Mouse (Mus musculus) intestine, postnatal 0 days (tissue): Measurements from ENCODE around the gene Kat6b. TPM values are rescaled to one million over a fixed set of nuclear protein-coding genes. Genes with fewer than 3 reads are reported as not detected.

Experiments
- ATAC-seq: fragments of 200-750 bp; cut with Nextera tagmentation; 2 replicates; pipeline ENCODE4 v1.8.0; 2017; ENCODE audit warnings: mild to moderate bottlenecking, moderate TSS enrichment, moderate library complexity
- H3K27ac ChIP-seq: fragments of 300-500 bp; sonication (generic); 2 replicates; pipeline ENCODE4 v1.5.1; 2014; ENCODE audit warnings: mild to moderate bottlenecking, low read depth, low read length, moderate library complexity
- H3K27me3 ChIP-seq: fragments of 300-500 bp; sonication (generic); replicated peaks from 2 replicates; pipeline ENCODE4 v1.6.1; 2014; ENCODE audit warnings: low read length, mixed read lengths; ENCODE audit not compliant: control insufficient read depth, insufficient read depth
- H3K36me3 ChIP-seq: fragments of 300-500 bp; sonication (generic); 2 replicates; pipeline ENCODE4 v1.6.1; 2014; ENCODE audit warnings: mild to moderate bottlenecking, moderate library complexity; ENCODE audit not compliant: control insufficient read depth, insufficient read depth
- H3K4me1 ChIP-seq: fragments of 300-500 bp; sonication (generic); replicated peaks from 2 replicates; pipeline ENCODE4 v1.6.1; 2014; ENCODE audit warnings: antibody characterized with exemption, low read length, mixed read lengths; ENCODE audit not compliant: control insufficient read depth, insufficient read depth
- H3K4me2 ChIP-seq: fragments of 300-500 bp; sonication (generic); replicated peaks from 2 replicates; pipeline ENCODE4 v1.6.1; 2014; ENCODE audit warnings: low read depth, mild to moderate bottlenecking, moderate library complexity
- H3K4me3 ChIP-seq: fragments of 300-500 bp; sonication (generic); 2 replicates; pipeline ENCODE4 v1.5.1; 2014; ENCODE audit warnings: low read depth, low read length
- H3K9ac ChIP-seq: fragments of 300-500 bp; sonication (generic); 2 replicates; pipeline ENCODE4 v1.6.1; 2014; ENCODE audit warnings: mild to moderate bottlenecking, low read depth, low read length
- H3K9me3 ChIP-seq: fragments of 300-500 bp; sonication (generic); 2 replicates; pipeline ENCODE4 v1.6.1; 2016; ENCODE audit warnings: mixed run types; ENCODE audit not compliant: control insufficient read depth
- CTCF ChIP-seq: sonication (generic); IDR thresholded peaks from 2 replicates; pipeline ENCODE4 v1.5.1; 2016; ENCODE audit warnings: low read depth, mild to moderate bottlenecking, control low read depth, antibody characterized with exemption, moderate library complexity
- WGBS: fragments of 180-500 bp; shearing (Covaris S2); extraction: QIAGEN DNeasy Blood & Tissue Kit; methylation state at CpG from one replicate; pipeline ENCODE4 v1.1.7; 2014; 5-methylcytosine and 5-hydroxymethylcytosine counted together
- polyA plus RNA-seq: library from polyadenylated mRNA; unstranded; fragments of >200 nt; fragmentation: Nextera tagmentation; extraction: Ambion mirVana; gene quantifications from 2 replicates; pipeline ENCODE4 v1.2.1, GENCODE M21; 2015

Gene Kat6b
- polyA plus RNA-seq, 1 experiment from 2014 or later = 4.8 TPM

DNA sequence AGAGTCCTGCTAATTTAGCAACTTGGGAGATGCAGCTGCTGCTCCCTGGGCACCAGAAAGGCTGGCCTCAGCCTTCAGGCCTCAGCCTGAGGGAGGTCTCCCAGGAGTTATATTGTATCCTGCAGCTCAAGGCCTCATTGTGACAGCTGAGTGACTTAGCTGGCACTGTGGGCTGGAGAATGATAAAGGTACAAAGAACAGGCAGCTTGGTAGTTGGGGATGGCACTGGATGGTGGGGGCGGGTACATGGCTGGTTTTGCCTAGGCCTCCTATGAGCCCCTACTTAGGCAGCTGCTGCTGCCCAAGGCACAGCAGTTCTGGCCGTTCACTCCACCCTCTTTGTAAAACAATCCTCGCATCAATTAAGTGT is 7.9 kb downstream of the Kat6b start:
- Histone ChIP-seq H3K4me1 (no peaks in the 10 kb centered on the region), H3K36me3 (no peaks in the 10 kb centered on the region), H3K27ac (no peak overlapping the region), H3K4me2 (no peak overlapping the region), H3K9me3 (no peaks in the 10 kb centered on the region), H3K4me3 (no peak overlapping the region), H3K27me3 (no peaks in the 10 kb centered on the region), H3K9ac (no peak overlapping the region)
- no peak for ATAC-seq
- TF ChIP-seq CTCF = no peak
- WGBS = 86% methylated on average over 3 of the region's 3 CpGs

DNA sequence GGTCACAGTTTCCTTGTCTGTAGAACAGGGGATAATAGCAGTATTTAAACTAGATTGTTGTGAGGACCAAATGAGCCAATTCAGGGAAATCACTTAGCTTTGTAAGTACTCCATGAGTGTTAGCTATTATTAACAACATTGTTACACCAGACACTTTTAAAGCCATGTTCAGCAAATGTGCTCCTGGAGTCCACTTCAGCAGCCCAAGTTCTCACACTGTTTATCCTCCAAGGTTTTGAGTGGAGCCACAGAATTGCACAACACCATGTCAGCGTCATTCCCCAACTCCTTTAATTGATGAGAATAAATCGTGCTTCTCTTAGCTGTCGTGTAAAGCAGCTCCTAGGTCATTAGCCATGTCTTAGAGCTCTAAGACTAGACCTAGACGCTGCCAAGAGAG is 8.9 kb downstream of the Kat6b start:
- no peak for TF ChIP-seq CTCF
- 63% methylated on average over 4 of the region's 4 CpGs for WGBS
- no peak for ATAC-seq

DNA sequence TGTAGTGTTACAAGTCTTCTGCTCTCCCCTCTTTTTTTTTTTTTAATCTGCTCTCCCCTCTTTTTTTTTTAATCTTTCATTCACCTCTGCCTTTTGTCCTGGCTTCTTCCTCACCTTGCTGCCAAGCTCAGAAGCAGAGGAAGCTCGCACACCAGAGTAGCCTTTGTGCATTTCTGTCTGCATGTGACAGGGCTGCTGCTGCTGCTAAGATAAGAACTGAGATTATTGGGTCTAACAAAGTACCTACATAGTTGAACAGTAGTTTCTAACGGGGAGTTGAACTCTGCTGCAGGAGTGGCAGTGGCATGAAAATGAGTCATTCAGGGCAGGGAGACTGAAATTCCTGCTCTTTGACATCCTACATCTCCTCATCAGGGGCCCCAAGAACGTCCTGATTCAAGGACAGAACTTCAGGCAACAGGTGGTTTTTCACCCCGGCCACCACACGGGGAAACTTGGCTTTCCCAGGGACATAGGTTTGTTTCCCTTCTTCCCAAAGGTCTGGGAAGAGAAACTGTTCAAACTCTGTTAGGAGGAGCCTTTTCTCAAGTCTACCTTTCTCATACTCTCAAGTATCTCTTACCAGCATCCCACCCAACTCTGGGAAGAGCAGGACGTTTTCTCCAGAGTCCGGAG is 17.2 kb downstream of the Kat6b start:
- Histone ChIP-seq H3K36me3 (no peaks in the 10 kb centered on the region), H3K27ac (peak overlapping the region; percentile 97), H3K9ac (peak overlapping the region; percentile 87), H3K4me1 (0 out of 2 replicates have a peak, but pooled peaks cover 11% of the 10 kb centered on the region), H3K4me3 (peak overlapping the region; percentile 88), H3K9me3 (no peaks in the 10 kb centered on the region), H3K27me3 (no peaks in the 10 kb centered on the region), H3K4me2 (peak overlapping the region; percentile 99)
- peak; percentile 16 for ATAC-seq
- no peak for TF ChIP-seq CTCF
- 5% methylated on average over 7 of the region's 7 CpGs for WGBS

More for the DNA sequence above, 8.9 kb downstream of the Kat6b start:
- Histone ChIP-seq H3K4me1 (no peaks in the 10 kb centered on the region), H3K27ac (no peak overlapping the region), H3K36me3 (no peaks in the 10 kb centered on the region), H3K9ac (no peak overlapping the region), H3K27me3 (no peaks in the 10 kb centered on the region), H3K4me3 (no peak overlapping the region), H3K4me2 (no peak overlapping the region), H3K9me3 (no peaks in the 10 kb centered on the region)

DNA sequence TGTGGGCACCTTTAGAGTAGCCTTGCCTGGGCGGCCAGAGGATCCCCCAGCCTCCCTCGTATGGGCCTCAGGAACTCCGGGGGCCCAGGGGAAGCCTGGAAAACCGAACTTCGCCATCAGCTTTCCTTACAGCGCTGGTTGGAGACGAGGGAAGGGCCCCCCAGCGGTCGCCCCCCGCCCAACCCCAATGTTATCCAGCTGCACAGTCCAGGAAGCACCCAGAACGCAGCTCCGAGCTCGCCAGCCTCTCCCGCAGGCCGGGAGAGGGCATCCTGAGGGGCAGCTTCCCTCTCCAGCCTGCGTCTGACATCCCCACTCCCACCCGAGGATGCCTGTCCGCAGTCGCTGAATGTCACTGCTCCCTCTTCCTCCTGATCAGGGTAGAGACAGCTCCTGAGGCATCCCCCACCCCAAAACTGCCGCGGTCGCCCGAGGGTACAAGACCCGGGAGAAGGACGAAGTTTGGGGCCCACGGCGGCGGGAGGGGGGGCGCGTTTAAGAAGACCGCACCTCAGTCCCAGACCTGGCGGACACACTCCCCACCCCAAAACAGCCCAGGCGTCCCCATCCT is 17.9 kb downstream of the Kat6b start:
- Histone ChIP-seq H3K36me3 (no peaks in the 10 kb centered on the region), H3K9ac (peak overlapping the region; percentile 87), H3K27me3 (no peaks in the 10 kb centered on the region), H3K27ac (peak overlapping the region; percentile 97), H3K4me2 (peak overlapping the region; percentile 99), H3K4me3 (peak overlapping the region; percentile 88), H3K9me3 (no peaks in the 10 kb centered on the region), H3K4me1 (0 out of 2 replicates have a peak, but pooled peaks cover 11% of the 10 kb centered on the region)
- WGBS = under 1% methylated on average over 32 of the region's 33 CpGs
- TF ChIP-seq CTCF = peak; percentile 45
- ATAC-seq = no peak

DNA sequence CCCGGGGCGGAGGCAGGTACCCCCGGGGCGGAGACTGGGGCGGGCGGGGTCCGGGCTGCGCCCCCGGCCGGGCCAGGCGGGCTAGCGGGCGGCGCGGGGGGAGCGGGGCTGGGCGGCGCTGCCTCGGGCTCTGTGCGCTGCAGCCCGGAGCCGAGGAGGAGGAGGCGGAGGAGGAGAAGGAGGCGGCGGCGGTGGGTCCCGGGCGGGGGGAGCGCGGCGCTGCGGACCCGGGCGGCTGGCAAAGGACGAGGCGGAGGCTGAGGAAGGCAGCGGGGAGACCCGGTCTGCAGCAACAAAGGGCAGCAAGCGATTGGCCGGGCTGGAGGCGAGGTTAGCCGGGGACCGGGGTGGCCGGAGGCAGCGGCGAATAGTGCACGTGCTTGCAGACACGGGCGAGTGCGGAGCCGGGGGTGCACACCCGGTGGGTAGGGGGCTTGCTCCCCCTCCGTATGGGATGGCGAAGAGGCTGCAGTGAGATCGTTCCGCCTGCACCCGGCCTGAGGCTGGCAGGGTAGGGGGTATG is 18.5 kb downstream of the Kat6b start:
- H3K4me3 ChIP-seq = peak overlapping the region; percentile 88
- WGBS = 2% methylated on average over 49 of the region's 57 CpGs
- H3K27ac ChIP-seq = peak overlapping the region; percentile 97
- TF ChIP-seq CTCF = peak; percentile 34; the same call in 1 of the 2 replicates
- 0 out of 2 replicates have a peak, but pooled peaks cover 11% of the 10 kb centered on the region for H3K4me1 ChIP-seq
- no peak for ATAC-seq
- peak overlapping the region; percentile 87 for H3K9ac ChIP-seq
- H3K9me3 ChIP-seq = no peaks in the 10 kb centered on the region
- H3K4me2 ChIP-seq = peak overlapping the region; percentile 99
- H3K27me3 ChIP-seq = no peaks in the 10 kb centered on the region
- H3K36me3 ChIP-seq = no peaks in the 10 kb centered on the region

- H3K27me3 ChIP-seq = no peaks in the 10 kb centered on the region
- peak overlapping the region; percentile 97 for H3K27ac ChIP-seq
- H3K4me1 ChIP-seq = 0 out of 2 replicates have a peak, but pooled peaks cover 11% of the 10 kb centered on the region
- peak overlapping the region; percentile 88 for H3K4me3 ChIP-seq
- ATAC-seq = peak; percentile 95
- H3K36me3 ChIP-seq = no peaks in the 10 kb centered on the region
- no peaks in the 10 kb centered on the region for H3K9me3 ChIP-seq
- peak overlapping the region; percentile 99 for H3K4me2 ChIP-seq
- TF ChIP-seq CTCF = peak; percentile 65
- H3K9ac ChIP-seq = peak overlapping the region; percentile 87
- WGBS = under 1% methylated on average over 71 of the region's 75 CpGs
These were observed 19.2 kb downstream of the Kat6b start for GRCm38 (mm10) chr14:21500154-21501047.
